Mouse (Mus musculus): ENCODE data around the gene Vwf.

DNA sequence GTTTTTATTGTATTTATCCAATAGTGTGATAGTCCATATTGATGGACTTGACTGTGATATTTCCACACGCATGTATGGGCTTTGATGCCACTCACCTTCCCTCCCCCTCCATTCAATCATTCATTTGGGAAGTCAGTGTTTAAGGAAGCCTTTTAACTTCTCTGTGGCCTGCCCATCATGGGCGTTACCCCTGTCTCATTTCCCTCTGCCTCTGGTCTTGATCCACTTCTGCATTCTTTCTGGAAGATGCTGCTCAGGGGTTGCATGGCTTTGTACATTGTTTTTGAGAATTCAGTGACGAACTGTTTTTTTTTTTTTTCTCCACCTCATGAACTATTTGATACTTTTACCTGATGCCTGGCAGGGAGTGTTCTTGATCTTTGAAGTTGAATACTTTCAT is 104.8 kb downstream of the Vwf start:
- TF ChIP-seq CTCF (IDR thresholded peaks at IDR 0.05; ENCODE audit: extremely low read depth, insufficient read length, insufficient replicate concordance, low read depth, low read length) (no peak), POLR2A (IDR thresholded peaks at IDR 0.05; ENCODE audit: low read depth, low read length) (no peak)
